Mouse (Mus musculus): ENCODE measurements at regions not wholly inside any gene's neighbourhood (a gene's known extent, or its start where the extent isn't known, plus 50 kb on each side); places are given as distances from the start of the nearest gene placed in this dataset.

DNA sequence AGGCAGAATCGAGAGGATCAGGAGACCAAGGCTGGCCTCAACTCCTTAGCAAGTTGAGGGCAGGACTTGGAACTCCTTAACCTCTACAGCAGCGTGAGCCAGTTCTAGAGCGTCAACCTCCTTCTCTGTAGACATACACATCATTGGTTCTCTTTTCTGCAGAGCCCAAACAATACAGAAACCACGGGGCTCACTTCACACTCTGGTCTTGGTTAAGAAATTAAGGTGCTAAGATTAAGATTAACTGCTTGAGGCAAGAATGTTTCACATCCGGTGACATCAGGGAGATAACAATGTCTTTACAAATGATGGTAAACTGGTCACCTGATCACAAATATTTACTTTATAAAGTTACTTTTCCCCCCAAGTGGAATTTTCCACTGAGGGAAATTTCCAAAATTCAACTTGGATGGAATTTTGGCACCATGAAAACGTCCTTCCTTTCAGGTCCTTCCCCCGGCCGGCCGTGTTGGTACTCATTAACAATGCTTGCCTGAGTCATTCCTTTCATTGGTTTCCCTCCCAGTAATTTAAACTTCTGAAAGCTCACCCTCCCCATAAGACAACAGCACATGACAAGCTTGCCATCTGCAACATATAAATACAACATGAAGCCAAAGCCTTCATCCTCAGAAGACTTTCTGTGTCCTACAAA, 77.3 kb upstream of the Kdm7a start:
- no peak for DNase-seq

DNA sequence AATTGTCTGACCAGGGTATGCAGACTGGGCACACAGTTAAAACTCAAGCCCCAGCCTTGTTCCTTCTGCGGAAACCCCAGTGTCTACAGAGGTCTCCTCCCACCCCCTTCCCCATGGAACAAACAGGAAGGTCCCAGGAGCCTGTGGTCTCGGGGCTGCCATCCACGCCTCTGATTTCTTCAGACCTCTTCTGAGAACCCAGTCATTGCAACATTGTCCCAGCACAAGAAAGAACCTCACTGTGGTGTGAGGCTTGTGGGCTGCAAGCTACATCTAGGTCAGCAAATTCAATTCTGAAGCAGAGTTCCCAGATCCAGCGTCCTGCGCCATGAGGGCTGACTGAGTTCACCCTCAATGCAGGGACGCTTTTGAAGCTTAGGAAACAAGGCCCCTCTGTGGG, 71.7 kb upstream of the Kdm7a start:
- no peak for DNase-seq

DNA sequence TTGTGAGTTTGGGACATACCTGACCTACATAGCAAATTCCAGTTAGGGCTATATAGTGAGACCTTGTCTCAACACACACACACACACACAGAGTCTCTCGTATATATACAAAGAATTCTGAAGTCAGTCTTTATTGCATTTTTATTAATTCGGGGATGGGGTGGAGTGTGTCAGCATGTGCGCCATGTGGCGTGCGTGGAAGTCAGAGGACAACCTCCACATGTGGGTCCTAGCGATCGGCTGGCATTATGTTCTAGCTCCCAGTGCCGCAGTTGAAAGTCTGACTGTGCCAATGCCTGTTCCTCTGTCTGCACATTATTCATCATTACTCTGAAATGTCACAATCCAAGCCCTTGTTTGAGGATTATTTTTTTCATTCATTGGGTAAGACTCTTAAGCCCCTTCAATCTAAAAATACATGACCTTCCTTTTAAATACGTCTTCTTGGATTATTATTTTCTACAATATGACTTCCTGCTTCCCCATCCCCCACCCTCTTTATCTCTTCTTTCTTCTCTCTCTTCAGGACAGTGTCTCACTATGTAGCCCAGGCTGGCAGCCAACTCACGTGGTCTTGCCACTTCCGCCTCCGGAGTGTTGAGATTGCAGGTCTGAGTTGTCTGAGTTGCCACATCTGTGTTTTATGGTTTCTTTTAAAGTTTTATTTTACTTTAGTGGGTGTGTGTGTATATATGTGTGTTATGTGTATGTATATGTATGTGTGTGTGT, 68.3 kb upstream of the Kdm7a start:
- DNase-seq: no peak

DNA sequence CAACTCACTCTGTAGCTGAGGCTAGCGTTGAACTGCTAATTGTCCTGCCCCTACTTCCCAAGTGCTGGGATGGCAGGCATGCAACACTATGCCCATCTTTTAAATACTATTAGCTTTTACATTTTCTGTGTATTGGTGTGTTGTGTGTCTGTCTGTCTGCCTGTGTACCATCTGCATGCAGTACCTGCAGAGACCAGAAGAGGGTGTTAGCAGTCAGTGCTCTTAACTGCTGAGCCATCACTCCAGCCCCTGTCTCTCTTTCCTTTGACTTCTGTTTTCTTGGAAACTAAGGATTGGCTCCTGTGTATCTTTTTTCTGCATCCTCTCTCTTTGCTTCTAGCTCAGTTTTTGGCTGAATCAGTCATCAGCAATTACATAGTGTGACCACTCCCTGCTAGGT, 66.8 kb upstream of the Kdm7a start:
- no peak for DNase-seq

DNA sequence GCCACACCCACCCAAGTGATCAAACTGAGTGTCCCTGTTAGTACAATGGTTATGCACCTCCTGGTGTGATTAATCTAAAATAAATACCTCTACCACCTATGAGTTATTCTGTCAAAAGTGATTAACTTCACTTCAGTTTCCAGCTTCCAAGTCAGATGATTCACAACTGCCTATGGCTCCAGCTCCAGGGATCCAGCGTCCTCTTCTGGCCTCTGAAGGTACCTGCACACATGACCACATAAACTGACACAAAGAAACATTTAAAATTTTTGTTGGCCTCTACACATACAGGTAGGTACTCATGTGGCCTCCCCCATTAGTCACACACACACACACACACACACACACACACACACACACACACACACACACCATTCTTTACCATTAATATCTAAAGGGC, 63.9 kb upstream of the Kdm7a start:
- no peak for DNase-seq

DNA sequence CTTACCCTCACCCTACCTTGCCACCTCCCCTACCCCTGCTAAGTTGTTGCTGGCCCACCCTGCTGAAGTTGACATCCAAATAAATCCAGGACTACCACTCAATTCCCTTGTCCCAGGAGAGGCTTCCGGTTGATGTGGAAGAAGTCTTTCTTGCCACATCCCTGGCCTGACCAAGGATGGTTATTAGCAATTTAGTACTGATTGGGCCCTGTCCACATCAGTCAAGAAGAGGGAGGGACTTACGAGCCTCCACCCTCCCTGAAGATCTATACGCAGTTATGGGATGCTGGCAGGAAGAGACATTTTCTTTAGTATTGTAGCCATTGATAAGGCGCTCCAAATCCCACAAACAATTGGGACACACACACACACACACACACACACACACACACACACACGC, 63.1 kb upstream of the Kdm7a start:
- DNase-seq: no peak

DNA sequence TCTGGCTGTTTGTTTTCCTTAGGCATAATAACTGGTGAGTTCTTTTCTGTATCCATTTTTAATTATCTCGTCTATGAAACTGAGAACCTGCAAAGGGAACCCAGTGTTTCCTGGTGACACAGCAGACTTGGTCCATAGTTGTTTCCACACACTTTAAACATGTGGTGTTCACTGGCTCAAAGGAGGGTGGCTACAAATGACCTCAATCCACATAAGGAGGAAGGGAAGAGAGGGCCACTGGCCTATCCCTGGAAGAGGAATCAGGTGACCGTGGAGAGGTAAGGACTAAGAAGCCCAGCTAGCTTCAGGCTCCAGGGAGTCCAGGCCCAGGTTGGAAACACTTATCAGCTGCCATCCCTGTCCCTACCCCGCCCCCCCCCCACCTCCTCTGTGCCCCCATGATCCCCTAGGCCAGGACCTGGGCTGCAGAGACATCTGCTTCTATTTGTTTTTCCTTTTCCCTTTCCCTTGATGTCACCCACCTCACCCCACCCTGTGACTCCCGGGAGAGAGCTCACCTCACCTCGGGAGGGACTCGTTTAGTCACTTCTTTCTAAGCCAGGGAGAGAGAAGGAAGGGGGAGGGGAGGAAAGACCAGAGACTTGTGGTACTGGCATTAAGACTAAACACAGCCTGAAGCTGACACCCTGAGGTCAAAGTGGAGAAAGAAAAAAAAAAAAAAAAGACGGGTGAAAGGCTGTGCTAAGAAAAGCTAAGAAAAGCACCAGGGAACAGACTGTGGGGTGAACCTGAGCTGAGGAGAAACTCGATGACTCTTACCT, 62.2 kb upstream of the Kdm7a start:
- no peak for DNase-seq

DNA sequence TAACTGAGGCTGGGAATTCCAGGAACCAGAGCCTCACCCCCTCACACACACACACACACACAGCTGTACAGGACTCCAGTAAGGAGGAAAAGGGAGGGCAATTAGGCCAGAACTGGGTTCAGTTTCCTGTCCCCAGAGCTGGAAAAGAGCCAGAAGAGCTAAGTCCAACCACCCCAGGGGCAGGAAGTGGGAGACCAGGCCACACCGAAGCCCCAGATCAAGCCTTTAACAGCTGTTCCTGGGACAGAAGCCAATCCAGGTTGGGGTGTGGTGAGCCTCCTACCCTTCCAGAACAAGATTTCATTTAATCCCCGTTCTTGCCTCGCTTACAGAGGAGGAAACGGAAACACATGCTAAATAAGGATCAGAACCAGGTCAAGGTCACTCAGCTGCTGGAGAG, 58.1 kb upstream of the Kdm7a start:
- DNase-seq: peak; percentile 32

DNA sequence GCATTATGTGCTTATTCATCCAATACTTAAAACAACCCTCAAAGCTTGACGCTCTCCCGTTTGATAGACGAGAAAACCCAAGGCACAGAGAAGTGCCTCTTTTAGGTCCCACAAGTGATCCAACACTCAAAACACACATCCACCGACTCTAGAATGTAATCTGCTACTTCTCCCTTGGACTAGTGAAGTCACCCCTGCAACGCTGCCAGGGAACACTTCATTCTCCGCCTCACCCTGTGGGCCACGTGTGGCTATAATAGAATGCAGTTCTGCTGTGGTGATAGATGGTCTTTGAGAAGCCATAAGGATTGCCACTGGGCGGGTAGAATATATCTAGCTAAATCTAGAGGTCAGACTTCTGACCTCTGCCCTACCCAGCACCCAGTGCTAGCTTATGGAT, 57.0 kb upstream of the Kdm7a start:
- no peak for DNase-seq

DNA sequence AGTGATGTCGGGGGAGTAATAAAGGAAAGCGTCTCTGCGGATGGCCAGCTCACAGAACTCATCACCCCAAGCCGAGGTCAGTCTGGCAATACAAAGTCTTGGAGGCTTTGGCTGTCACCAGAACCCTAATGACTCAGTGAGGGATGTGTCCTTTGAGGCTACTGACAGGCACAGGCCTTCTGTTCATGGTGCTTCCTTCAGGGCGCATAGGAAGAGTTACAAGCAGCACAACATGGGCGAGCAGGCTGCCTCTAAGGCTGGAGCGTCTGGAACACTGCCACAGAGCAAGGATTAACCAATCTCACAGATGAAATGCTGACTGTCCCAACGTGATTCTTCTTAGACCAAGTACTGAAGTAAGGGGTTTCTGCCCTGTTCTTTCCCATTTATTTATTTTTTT, 55.4 kb upstream of the Kdm7a start:
- DNase-seq: no peak

DNA sequence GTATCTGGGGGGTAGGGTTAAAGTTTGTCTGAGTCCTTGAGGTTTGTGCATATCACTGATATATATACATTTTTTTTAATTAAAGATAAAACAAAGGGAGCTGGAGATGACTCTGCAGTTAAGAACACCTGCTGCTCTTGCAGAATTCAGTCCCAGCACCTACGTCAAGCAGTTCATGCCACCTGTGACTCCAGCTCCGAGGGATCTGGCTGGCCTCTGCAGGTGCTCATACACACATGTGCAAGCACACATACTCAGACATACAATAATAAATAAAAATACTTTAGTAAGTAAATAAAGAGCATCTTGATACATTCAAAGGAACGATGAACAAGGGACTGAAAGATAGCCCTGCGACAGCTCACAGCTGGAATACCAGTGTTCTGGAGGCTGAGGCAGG, 53.9 kb upstream of the Kdm7a start:
- no peak for DNase-seq

DNA sequence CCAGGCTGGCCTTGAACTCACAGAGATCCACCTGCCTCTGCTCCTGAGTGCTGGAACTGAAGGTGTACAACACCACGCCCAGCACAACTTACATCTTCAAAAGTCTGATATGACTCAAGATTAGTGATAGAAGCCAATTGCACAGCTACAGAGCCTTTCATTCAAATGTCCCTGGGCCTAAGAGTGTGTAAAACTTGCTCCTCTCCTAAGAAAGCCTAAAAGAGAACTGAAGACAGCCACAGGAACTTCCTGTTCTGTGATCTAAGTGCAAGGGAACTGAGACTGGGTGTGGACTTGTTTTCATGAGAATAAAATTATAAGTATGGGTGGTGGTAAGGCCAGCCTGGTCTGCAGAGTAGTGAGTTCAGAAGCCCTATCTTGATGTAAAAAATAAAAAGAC, 52.5 kb upstream of the Kdm7a start:
- no peak for DNase-seq

DNA sequence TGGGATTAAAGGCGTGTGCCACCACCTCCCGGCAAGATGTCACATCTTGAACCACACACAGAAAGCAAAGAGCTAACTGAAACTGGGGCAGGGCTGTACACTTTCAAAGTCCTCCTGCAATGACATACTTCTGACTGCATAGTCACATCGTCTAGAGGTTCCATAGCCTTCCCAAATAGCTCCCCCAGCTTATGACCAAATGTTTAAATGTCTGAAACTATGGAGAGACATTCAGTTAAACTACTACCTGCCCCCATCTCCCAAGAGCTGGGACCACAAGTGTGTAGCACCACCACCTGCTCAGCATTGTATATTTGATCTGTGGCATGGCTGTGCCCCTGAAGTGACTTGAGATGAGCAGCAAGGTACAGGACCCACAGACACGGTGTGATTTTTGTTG, 52.1 kb upstream of the Kdm7a start:
- no peak for DNase-seq

DNA sequence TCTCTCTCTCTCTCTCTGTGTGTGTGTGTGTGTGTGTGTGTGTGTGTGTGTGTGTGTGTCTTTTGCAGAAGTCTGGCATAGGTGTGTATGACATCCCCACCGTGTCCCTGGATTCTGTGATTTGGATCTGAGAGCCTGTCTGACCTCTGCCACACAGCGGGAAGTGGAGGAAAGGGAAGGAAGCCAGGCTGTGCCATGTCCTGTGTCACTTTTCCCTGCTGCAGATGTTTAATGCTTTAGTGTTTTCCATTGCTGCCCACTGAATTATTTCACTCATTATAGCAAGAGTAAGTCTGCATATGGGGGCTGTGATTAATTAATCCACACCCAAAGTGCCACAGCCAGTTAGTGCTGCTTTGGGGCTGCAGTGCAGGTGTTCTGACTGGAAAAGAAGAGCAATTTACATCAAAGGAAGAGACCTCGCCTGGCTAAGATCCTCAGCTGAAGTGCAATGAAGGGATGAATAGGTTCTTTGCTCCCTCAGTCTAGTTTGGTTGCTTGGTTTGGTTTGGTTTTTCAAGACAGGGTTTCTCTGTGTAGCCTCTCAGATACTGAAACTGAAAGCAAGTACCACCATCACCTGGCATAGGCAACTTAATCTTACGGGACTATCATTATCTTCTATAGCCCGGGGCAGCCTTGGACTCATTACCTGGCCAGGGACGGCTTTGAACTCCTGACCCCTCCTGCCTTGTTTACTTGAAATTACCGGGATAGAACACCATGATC, 51.2 kb upstream of the Kdm7a start:
- no peak for DNase-seq

DNA sequence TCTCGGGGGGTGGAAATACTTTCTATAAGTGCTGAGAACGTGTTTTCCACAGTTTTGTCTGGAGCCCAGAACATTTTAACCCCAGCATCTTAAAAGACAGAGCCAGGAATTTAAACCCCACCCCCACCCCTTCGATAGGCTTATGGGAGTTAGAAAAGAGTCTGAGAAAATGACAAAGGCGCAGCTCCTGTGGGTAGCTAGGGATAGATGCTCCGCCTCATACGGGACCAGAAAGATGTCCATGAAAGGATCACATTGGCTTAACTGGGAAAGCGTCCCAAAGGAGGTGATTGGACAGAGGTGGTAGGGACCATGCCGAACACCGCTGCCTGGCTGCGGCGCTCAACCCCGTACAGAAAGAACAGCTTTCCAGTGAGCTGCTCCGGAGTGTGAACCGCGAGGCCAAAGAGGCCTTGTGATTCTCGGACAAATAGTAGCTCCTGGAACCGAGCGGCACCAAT, 50.6 kb upstream of the Kdm7a start:
- no peak for DNase-seq

DNA sequence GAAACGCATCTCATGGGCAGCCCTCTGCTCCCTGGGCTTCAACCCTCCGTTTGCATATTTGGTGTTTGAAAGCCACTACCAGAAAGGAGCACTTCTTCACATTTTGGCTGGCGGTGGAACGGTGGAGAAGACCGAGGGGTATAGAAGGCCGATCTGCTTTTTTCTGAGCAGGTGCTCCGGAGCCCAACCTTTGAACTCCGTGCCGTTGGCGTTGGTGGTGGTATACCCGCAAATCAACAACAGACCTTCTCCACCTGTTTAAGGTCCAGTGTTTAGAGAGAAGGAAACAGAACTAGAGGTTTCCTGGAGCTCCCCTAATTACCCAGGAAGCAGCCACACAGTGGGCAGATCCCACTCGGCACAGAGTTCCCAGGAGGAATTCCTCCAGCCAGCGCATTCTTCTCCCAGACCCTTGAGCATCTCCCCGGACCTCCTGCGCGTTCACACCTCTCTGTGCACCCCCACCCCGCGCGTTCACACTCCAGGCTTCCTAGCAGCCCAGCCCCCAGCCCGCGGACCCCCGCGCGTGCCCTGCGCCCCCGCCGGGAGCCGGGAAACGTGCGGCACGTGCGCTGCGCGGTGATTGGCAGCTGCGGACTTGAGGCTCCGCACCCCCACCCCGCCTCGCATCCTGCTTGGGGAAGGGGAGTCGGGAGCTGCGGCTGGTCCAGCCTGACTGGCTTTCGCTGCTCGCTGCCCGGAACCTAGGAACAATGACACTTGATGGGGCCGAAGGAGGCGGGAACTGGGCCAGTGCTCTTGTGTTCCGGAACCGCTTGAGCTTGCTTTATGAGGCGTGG, 49.9 kb upstream of the Kdm7a start:
- DNase-seq: peak; percentile 51
